Mouse (Mus musculus) left cerebral cortex, postnatal 14 days (tissue): ENCODE results near the gene Arsg. TPM values are rescaled to one million over a fixed set of nuclear protein-coding genes. Genes with fewer than 3 reads are reported as not detected.
"Not testable (repeated sequence)": the region's sequence is repeated elsewhere in the genome, so short reads cannot be mapped to it uniquely, and the experiment has no call there.

ENCODE experiments used
- DNase-seq, 2 experiments: peaks; one replicate each; pipeline ENCODE4 v3.0.0; 2021 to 2022; ENCODE audit warnings: low spot score in 2 of 2, mixed read lengths in 1 of 2
- intact Hi-C: fragments of 180-260 bp; cut with DNase I; formaldehyde crosslinking; loops from one replicate; pipeline ENCODE4 v1.15.1; 2025
- total RNA-seq, 2 experiments: library from RNA; stranded (reverse); gene quantifications; 2 replicates each; pipeline ENCODE4 v1.2.3; 2021

The Arsg gene
- total RNA-seq, 2 experiments from 2014 or later: 5.9 to 7.1 TPM

GRCm38 (mm10) chr11:109487991-109488684 is 15.0 kb downstream of the Arsg start:
- intact Hi-C loops: no loop called here
- DNase-seq: no peak

DNA sequence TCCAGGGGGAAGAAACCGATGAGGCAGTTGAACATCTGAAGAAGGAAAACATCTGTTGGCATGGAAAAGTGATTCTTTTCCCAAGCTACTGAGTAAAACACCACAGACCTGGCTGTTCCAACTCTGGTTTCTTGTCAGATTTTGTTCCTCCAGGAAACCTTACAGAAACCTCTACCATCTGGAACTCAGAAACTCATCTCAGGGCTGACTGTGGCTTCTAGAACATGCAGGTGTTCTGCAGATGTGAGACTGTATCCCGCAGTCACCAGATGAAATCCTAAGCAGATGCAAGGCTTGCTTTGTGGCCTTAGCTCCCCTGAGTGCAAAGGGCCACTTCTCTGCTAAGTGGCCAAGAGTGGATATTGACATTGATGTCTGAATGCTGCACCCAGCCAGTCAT is 16.6 kb downstream of the Arsg start:
- intact Hi-C loops: no loop called here
- DNase-seq: no peak

DNA sequence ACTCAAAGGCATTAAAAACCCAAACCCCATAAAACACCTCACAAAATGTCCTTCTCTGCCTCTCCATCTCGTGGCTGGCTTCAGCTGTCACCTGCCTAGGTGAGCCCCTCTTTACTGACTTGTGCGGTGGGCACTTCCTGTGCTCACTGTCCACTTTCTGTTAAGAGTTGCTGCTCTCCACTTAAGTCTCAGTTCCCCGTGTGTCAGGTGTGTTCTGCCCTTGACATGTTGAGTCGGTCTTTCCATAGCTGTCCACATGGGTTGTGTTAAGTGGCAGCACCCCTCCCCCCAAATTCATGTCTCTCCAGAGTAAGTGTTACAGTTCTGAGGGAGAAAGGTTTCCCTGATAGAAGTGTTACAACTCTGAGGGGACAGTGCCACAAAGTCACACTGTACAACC is 18.7 kb downstream of the Arsg start:
- intact Hi-C loops: no loop called here
- DNase-seq: no peak

DNA sequence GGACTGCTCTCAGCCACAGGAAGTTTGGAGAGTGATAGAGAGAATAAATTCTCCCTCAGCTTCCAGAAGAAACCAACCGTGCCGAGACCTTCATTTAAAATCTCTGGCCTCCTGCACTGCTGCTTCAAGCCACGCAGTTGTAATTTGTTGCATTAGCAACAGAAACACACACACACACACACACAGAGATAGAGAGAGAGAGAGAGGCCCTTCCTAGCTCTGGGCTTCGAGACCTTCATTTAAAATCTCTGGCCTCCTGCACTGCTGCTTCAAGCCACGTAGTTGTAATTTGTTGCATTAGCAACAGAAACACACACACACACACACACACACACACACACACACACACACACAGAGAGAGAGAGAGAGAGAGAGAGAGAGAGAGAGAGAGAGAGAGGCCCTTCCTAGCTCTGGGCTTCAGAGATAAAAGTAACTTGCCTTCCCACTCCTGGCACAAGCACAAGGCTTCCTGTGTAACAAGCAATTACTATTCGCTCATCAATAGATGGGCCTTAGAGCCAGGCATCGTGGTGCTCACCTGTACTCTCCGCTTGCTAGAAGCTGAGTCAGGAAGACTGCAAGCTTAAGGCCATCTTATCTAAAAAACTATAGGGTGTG is 19.8 kb downstream of the Arsg start:
- intact Hi-C loops, DNase-seq: not testable (repeated sequence)

GRCm38 (mm10) chr11:109494890-109495770 is 22.0 kb downstream of the Arsg start:
- DNase-seq: no peak
- intact Hi-C loops: no loop called here

DNA sequence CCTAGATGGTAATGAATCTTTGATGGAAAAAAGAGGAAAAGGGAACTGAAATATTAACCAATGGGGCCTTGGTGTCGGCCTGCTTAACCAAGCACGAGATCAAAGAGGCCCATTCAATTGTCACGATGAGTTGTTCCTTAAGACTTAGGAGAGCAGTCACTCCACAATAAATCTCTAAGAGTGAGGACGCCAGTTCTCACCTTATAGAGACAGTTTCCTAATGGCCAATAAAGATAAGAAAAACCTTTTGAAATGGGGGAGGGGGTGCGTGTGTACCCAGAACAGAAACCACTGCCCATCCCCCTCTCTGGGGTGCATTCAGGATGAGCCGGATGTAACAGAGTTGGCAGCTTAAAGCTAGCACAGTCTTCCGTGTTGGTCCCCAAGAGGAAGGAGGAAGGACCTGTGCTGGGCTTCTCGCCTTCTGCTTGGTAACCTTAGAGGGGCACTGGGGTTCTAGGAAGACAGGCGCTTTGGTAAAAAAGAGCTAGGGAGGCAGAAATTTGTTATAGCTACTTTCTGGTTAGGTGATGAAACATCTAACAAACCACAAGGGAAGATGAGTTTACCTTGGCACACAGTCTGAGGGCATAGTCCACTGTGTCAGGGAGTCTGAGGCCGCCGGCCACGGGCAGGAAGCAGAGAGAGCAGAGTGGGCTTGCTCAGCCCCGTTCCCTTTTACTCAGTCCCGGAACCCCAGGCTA is 22.7 kb downstream of the Arsg start:
- no peak for DNase-seq
- intact Hi-C loops: no loop called here

DNA sequence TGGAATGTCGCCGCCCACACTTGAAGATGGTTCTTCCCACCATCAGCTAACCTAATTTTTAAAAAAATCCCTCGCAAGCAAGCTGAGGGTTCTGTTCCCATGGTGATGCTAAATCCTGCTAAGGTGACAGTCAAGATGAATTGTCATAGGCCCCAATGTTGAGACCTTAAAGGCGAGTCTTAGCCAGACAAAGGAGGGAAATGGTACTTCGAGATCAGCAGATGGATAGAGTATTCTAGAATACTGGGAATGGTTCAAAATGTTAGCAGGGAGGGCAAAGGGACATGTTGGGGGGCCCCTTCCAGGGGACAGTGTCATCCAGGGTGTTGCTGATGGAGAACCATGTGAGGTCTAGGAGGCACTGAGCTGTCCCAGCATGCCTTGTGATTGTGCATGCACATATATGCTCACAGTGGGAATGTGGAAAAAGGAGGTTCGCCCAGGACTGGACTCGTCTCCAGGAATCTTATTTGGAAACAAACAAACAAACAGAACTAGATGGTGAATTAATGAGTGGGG is 23.4 kb downstream of the Arsg start:
- intact Hi-C loops: no loop called here
- no peak for DNase-seq

GRCm38 (mm10) chr11:109496996-109497714 is 24.0 kb downstream of the Arsg start:
- DNase-seq: no peak

DNA sequence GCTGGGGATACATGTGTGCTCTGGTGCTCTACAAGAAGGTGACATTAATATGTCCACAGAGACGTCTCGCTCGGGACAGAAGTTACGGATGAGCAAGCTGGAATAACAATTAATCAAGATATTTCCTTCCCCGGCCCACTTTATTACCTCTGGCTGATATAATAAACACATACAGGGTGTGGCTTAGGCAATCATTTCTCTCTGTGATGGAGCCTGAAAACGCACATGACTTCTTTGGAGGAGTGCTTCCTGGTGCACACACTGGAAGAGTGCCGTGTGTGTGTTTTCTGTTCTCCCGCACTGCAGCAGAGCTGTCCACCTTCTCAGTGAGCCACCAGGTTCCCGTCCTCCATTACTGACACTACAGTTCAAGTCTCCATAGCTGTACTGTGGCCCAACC is 24.8 kb downstream of the Arsg start:
- intact Hi-C loops: no loop called here
- DNase-seq: no peak

More at GRCm38 (mm10) chr11:109496996-109497714, 24.0 kb downstream of the Arsg start:
- intact Hi-C loops: no loop called here

GRCm38 (mm10) chr11:109500206-109500605 is 27.0 kb downstream of the Arsg start:
- DNase-seq: no peak
- intact Hi-C loops: no loop called here

DNA sequence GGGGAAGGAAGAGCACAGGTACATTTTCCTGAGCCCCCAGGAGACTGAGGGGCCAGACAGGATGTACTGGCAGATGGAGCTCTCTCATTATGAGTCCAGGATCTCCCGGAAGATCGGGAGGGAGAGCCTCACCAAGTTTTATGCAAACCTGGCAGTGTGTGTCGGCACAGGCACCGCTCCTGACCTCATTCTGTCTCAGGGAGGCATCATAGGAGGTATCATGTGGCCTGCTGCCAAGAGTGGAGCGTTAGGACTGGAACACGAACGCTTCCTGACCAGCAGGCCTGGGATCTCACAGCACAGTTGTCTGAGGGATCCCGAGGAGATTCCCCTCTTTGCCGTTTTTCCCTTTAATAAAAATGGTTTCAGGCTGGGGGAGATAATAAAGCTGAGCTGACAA is 31.8 kb downstream of the Arsg start:
- peak; percentile 22 to 25 for DNase-seq
- intact Hi-C loops: no loop called here

DNA sequence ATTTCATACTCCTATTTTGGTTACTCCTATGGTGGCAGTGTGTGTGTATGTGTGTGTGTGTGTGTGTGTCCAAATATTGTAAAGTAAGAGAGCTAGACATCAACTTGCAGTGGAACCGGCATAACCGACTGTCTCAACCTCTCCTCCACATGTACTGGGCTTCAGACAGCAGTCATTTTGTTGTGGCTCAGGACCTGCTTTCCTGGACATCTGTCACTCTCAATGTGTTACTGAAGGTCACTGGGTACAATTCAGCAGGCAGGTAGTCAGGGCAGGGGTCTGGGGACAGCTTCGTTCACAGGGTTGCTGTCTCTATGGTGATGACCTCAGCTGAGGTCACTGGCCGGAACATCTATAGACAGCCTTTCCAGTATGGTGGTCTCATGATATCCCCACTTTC is 32.6 kb downstream of the Arsg start:
- intact Hi-C loops: no loop called here
- DNase-seq: no peak

GRCm38 (mm10) chr11:109507068-109507467 is 33.9 kb downstream of the Arsg start:
- no peak for DNase-seq
- intact Hi-C loops: no loop called here

GRCm38 (mm10) chr11:109512995-109513675 is 40.0 kb downstream of the Arsg start:
- intact Hi-C loops: no loop called here
- no peak for DNase-seq

DNA sequence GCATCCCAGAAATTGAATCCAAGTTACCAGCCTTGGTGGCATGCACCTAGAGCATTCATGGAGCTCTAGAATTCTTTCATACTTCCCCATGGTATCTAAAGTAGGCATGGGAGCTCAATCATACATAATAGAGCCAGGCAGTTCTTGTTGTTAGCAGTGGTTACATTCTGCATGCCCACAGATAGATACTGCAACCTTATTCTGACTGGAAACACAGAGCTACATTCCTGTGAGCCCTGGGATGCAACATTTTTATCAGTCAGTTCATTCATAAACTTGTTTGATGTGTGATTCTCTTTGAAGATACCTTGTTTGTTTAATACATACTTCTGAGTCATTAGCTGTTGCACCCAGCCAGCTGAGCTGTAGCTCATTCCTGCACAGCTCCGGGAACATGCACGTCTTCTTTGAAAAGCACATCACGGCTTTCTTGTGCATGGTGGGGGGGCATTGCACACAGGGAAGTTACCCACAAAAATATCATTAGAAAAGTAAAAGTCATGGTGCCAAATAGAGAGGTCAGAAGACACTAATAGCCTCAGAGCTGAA is 41.0 kb downstream of the Arsg start:
- no peak for DNase-seq
- intact Hi-C loops: no loop called here

- no peak for DNase-seq
- intact Hi-C loops: no loop called here
Observed at GRCm38 (mm10) chr11:109517330-109517729, 44.2 kb downstream of the Arsg start.

DNA sequence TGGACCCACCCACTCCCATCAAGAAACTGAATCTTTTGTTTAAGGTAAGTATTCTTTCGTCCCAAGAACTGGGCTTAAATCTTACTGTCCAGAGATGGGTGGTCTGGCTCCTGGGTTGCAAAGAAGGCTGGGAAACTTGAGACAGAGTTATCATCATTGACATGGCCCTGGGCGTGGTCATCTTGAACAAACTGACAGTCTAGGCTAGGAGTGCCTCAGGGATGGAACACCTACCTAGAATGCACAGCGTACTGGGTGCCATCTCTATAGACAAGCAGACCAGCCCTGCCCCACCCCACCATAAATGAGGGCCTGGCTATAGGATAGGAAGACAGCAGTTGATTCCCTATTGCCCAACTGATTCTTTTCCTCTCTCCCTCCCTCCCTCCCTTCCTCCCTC is 44.6 kb downstream of the Arsg start:
- no peak for DNase-seq
- intact Hi-C loops: no loop called here

DNA sequence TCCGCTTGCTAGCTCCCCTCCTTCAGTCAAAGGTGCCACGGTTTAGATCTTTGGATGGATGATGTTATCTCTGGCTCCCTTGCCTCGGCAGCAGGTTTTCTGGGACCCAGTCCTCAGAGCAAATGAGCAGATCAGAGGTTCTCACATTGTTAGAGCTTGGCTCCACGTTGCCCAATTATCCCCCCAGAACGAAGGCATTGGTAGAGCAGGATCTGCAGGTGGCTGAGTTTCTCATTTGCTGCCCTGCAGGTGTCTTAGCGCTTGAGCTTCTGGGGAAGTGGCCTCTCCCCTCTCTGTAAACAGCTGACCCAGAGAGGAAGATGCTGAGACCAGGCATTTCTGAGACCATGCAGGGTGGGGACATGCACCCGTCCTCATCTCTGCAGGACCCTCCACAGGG is 47.8 kb downstream of the Arsg start:
- intact Hi-C loops: no loop called here
- DNase-seq: no peak
